Mouse (Mus musculus): Measurements from ENCODE around the gene Cfb.
"Not testable (repeated sequence)": the region's sequence is repeated elsewhere in the genome, so short reads cannot be mapped to it uniquely, and the experiment has no call there.

Cfb gene

GRCm38 (mm10) chr17:34837464-34838324, 24.6 kb downstream of the Cfb start:
- in situ Hi-C loops (cut with MboI, MseI), result loop anchor here (25.0 kb wide), 1 partner anchor 800 kb away; the partner anchor contains the start of genes Col11a2, H2-Ke6, Rxrb and Slc39a7

- in situ Hi-C loops (cut with MboI, MseI), result loop anchor here (25.0 kb wide), 1 partner anchor 800 kb away; the partner anchor contains the start of genes Col11a2, H2-Ke6, Rxrb and Slc39a7
Observed at GRCm38 (mm10) chr17:34836856-34837221, 25.5 kb downstream of the Cfb start, which contains the start of the genes Stk19 and Dxo. Stk19 (minus strand) TSS chr17:34836945. Dxo (plus strand) TSS chr17:34837019.

GRCm38 (mm10) chr17:34836155-34836855, 26.0 kb downstream of the Cfb start:
- in situ Hi-C loops (cut with MboI, MseI), result loop anchor here (25.0 kb wide), 1 partner anchor 799 kb away; the partner anchor contains the start of genes Col11a2, H2-Ke6, Rxrb and Slc39a7

- in situ Hi-C loops (cut with MboI, MseI), result loop anchor here (25.0 kb wide), 1 partner anchor 793 kb away; the partner anchor contains the start of genes Col11a2, H2-Ke6, Rxrb and Slc39a7
Observed at GRCm38 (mm10) chr17:34830776-34831175, 31.5 kb downstream of the Cfb start.

GRCm38 (mm10) chr17:34814818-34815370, 47.4 kb downstream of the Cfb start:
- in situ Hi-C loops (cut with MboI, MseI), result no loop called here

GRCm38 (mm10) chr17:34813747-34814146, 48.6 kb downstream of the Cfb start:
- in situ Hi-C loops (cut with MboI, MseI), result not testable (repeated sequence)

- in situ Hi-C loops (cut with MboI, MseI), result no loop called here
Observed at GRCm38 (mm10) chr17:34811275-34811674, 51.0 kb downstream of the Cfb start.

GRCm38 (mm10) chr17:34810811-34811210, 51.5 kb downstream of the Cfb start:
- in situ Hi-C loops (cut with MboI, MseI), result not testable (repeated sequence)

GRCm38 (mm10) chr17:34810411-34810810, 51.9 kb downstream of the Cfb start:
- in situ Hi-C loops (cut with MboI, MseI), result not testable (repeated sequence)

- in situ Hi-C loops (cut with MboI, MseI), result no loop called here
Observed at GRCm38 (mm10) chr17:34808599-34809205, 53.6 kb downstream of the Cfb start.

GRCm38 (mm10) chr17:34807176-34807575, 55.1 kb downstream of the Cfb start:
- in situ Hi-C loops (cut with MboI, MseI), result no loop called here
